Mouse (Mus musculus): Measurements from ENCODE around the gene Gsk3b.

- no peak for TF ChIP-seq POLR2AphosphoS2 (IDR thresholded peaks at IDR 0.05; ENCODE audit: low read depth, low read length)
- no peak for TF ChIP-seq CTCF (conservative IDR thresholded peaks at IDR 0.05 in 1 of 2, IDR thresholded peaks at IDR 0.05 in 1 of 2; ENCODE audit: low read depth in 2 of 2, low read length in 2 of 2)
- TF ChIP-seq ZC3H11A (IDR thresholded peaks at IDR 0.05; ENCODE audit: low read depth, low read length) = no peak
Measured at GRCm38 (mm10) chr16:38282559-38283160, 193.9 kb downstream of the Gsk3b start.
